In the genomic region with DNA sequence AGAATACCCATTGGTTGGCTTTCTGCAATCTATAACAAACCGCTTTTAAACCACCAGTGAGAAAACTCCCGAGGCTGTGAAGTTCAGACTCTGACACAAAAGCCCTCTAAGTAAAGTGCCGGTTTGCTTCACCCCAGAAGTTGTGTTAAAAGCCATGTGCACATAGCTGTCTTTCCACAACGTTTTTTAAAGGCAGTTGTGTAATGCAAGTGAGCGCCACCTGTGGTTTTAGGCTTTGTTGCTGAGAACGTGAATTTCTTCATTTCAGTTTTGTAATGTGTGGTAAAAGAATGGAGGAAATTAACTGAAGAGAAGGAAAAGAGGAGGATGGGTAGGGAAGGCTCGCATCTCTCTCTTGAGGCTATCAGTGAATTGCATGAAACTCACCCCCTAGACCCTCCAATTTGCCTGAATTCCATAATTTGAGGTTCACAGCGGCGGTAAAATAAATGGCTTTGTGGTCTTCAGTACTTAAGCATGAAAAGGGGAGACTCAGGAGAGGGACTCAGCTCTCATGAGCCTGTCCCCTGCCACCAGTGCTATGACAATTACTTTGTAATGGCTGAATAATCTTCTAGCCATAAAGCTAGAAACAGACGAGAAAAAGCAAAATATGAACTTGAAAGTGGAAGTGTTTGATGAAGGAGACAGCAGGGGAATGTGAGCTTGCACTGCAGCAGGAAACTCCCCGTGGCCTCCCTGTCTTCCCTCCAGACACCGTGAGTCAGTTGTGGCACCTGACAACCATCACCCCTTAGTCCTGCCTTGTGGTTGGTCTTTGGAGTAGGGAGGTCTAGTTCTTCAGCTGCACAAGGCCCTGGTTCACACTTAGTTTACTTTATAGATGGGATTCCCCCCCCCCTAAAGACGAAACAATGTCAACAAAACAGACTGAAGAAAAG, we compare ENCODE assay signal across 15 mouse cellular contexts. TPM values are rescaled to one million over a fixed set of nuclear protein-coding genes. Genes with fewer than 3 reads are reported as not detected.
DNase-seq lines count a peak whose midpoint lies in the region; ATAC-seq lines count a peak whose summit lies in the region.
"Had no signal": no experiment of that assay in that cellular context is flagged by ENCODE, and none has a peak within 500 bp of the region (broad histone marks: within the 10 kb centered on the region; RNA-seq: fewer than 3 reads in every experiment).

No protein-coding gene starts in this region.

- H3K4me3 ChIP-seq in megakaryocyte, embryonic 14.5 days (replicated peaks), result peak overlapping the region; percentile 60
- H3K4me3 ChIP-seq in hindbrain, embryonic 10.5 days, result no peak overlapping the region
- H3K4me3 ChIP-seq: embryonic facial prominence, embryonic 10.5 days; forebrain, embryonic 15.5 days; hindbrain, embryonic 15.5 days; lung, embryonic 15.5 days; neural tube, embryonic 12.5 days had no signal

- no peak overlapping the region for H3K27ac ChIP-seq in hindbrain, embryonic 10.5 days
- H3K27ac ChIP-seq: embryonic facial prominence, embryonic 10.5 days; forebrain, embryonic 15.5 days; hindbrain, embryonic 15.5 days; lung, embryonic 15.5 days; neural tube, embryonic 12.5 days had no signal

- ATAC-seq in common myeloid progenitor, adult 5-6 weeks (replicated peaks; ENCODE audit: low read depth, poor library complexity, severe bottlenecking), result peak; percentile 63
- ATAC-seq: forebrain, embryonic 15.5 days had no signal

- H3K27me3 ChIP-seq in megakaryocyte, embryonic 14.5 days (replicated peaks), result no peaks in the 10 kb centered on the region
- H3K27me3 ChIP-seq in hindbrain, embryonic 10.5 days (ENCODE audit: insufficient read depth, poor library complexity, severe bottlenecking), result no peaks in the 10 kb centered on the region
- H3K27me3 ChIP-seq: forebrain, embryonic 15.5 days; hindbrain, embryonic 15.5 days; lung, embryonic 15.5 days; neural tube, embryonic 12.5 days had no signal

- H3K4me1 ChIP-seq in megakaryocyte, embryonic 14.5 days, result peaks cover 75% of the 10 kb centered on the region
- H3K4me1 ChIP-seq in hindbrain, embryonic 10.5 days (replicated peaks), result no peaks in the 10 kb centered on the region
- H3K4me1 ChIP-seq: embryonic facial prominence, embryonic 10.5 days; forebrain, embryonic 15.5 days; hindbrain, embryonic 15.5 days; lung, embryonic 15.5 days; neural tube, embryonic 12.5 days had no signal

- intact Hi-C loops in left cerebral cortex, postnatal 4 days (cut with DNase I), result loop anchor here (5.0 kb wide), 1 partner anchor 103 kb away; no protein-coding TSS in a partner anchor

- 76% methylated on average over 13 of the region's 13 CpGs for WGBS in hindbrain, embryonic 10.5 days

- DNase-seq in spleen, postnatal 36 days (ENCODE audit: low spot score in 2 of 2), result peak; percentile 43 to 55
- DNase-seq in spleen, postnatal 14 days (ENCODE audit: low spot score in 2 of 2), result no peak
- peak; percentile 64 for DNase-seq in thymus, postnatal 4 days
- DNase-seq in hindbrain, embryonic 10.5 days (ENCODE audit: low spot score), result no peak
- DNase-seq in left cerebral cortex, postnatal 4 days, result no peak
- DNase-seq in layer of hippocampus, adult 8-10 months (ENCODE audit: low spot score in 2 of 2), result no peak
- DNase-seq: heart, adult 18-20 months; right cerebral cortex, postnatal 4 days had no signal

- no peaks in the 10 kb centered on the region for H3K36me3 ChIP-seq in megakaryocyte, embryonic 14.5 days (replicated peaks; ENCODE audit: low read length)
- no peaks in the 10 kb centered on the region for H3K36me3 ChIP-seq in hindbrain, embryonic 10.5 days
- H3K36me3 ChIP-seq: embryonic facial prominence, embryonic 10.5 days; forebrain, embryonic 15.5 days; hindbrain, embryonic 15.5 days; lung, embryonic 15.5 days; neural tube, embryonic 12.5 days had no signal

- no peaks in the 10 kb centered on the region for H3K9me3 ChIP-seq in megakaryocyte, embryonic 14.5 days
- no peaks in the 10 kb centered on the region for H3K9me3 ChIP-seq in hindbrain, embryonic 10.5 days
- H3K9me3 ChIP-seq: embryonic facial prominence, embryonic 10.5 days; forebrain, embryonic 15.5 days; hindbrain, embryonic 15.5 days; lung, embryonic 15.5 days; neural tube, embryonic 12.5 days had no signal

RNA-seq across cellular contexts. Expression of gene Arhgdib, which starts 23.2 kb away (rescaled TPM):
- total RNA-seq in common myeloid progenitor, adult 5-6 weeks (2017), result 551 and 575 TPM in 2 replicates
- polyA plus RNA-seq in megakaryocyte, embryonic 14.5 days (2012; ENCODE audit: insufficient read depth, low replicate concordance), result 310 and 435 TPM in 2 replicates
- 26.5 and 35.2 TPM in 2 replicates for polyA plus RNA-seq in hindbrain, embryonic 10.5 days (2016; fragmentation: Nextera tagmentation; extraction: Ambion mirVana)
- 10 to 100 TPM; 24.4 to 28.9 TPM for total RNA-seq in left cerebral cortex, postnatal 4 days (2021)
- total RNA-seq in layer of hippocampus, adult 8-10 months (2022), result 10 to 100 TPM in 3 of 4 experiments, 1 to 10 TPM in 1; 9.9 to 23.4 (median 17.1) TPM

RNA-seq across cellular contexts. Expression of gene Pde6h, which starts 41.2 kb away (rescaled TPM):
- 0.44 TPM in 1 of 2 replicates, not detected in the other for total RNA-seq in common myeloid progenitor, adult 5-6 weeks (2017)
- 0.06 TPM in 1 of 2 replicates, not detected in the other for polyA plus RNA-seq in megakaryocyte, embryonic 14.5 days (2012; ENCODE audit: insufficient read depth, low replicate concordance)
- polyA plus RNA-seq in hindbrain, embryonic 10.5 days (2016; fragmentation: Nextera tagmentation; extraction: Ambion mirVana), result not detected in 2 replicates
- total RNA-seq in left cerebral cortex, postnatal 4 days (2021), result 1 to 10 TPM in 1 of 2 experiments, under 1 TPM in 1; 0.50 to 1.0 TPM
- 1 to 10 TPM in 2 of 4 experiments, under 1 TPM in 2; 0.52 to 2.0 (median 0.88) TPM for total RNA-seq in layer of hippocampus, adult 8-10 months (2022)
- total RNA-seq: heart, adult 18-20 months had no signal
- polyA plus RNA-seq: embryonic facial prominence, embryonic 10.5 days; forebrain, embryonic 15.5 days; neural tube, embryonic 12.5 days had no signal

RNA-seq across cellular contexts. Expression of gene Erp27, which starts 42.9 kb away (rescaled TPM):
- total RNA-seq in common myeloid progenitor, adult 5-6 weeks (2017), result 0.32 TPM in 1 of 2 replicates, not detected in the other
- polyA plus RNA-seq in megakaryocyte, embryonic 14.5 days (2012; ENCODE audit: insufficient read depth, low replicate concordance), result not detected in 2 replicates
- 0.24 TPM in 1 of 2 replicates, not detected in the other for polyA plus RNA-seq in hindbrain, embryonic 10.5 days (2016; fragmentation: Nextera tagmentation; extraction: Ambion mirVana)
- total RNA-seq in left cerebral cortex, postnatal 4 days (2021), result under 1 TPM; 0.56 to 0.64 TPM
- under 1 TPM in 2 of 4 experiments, not detected in 2; 0.54 to 0.79 TPM for total RNA-seq in layer of hippocampus, adult 8-10 months (2022)
- total RNA-seq: heart, adult 18-20 months had no signal
- polyA plus RNA-seq: embryonic facial prominence, embryonic 10.5 days; hindbrain, embryonic 15.5 days; neural tube, embryonic 12.5 days had no signal

Comparison
In these comparisons a context has a peak if more than half of its experiments do, and no peak if none do; other contexts are left out.
1. DNase-seq: peak in spleen, postnatal 36 days (2 of 2) and thymus, postnatal 4 days (single experiment); none in spleen, postnatal 14 days (0 of 2), hindbrain, embryonic 10.5 days (single experiment), left cerebral cortex, postnatal 4 days (single experiment) and layer of hippocampus, adult 8-10 months (0 of 2).
2. RNA of gene Arhgdib, which starts 23.2 kb away (total RNA-seq): 551 to 575 TPM in common myeloid progenitor, adult 5-6 weeks; 24.4 to 28.9 TPM in left cerebral cortex, postnatal 4 days and 9.9 to 23.4 TPM in layer of hippocampus, adult 8-10 months; every median in the first group is over 10 times any median in the second.